Mouse (Mus musculus) forebrain, postnatal 0 days (tissue): ENCODE measurements around the gene Lrrc75b. TPM values are rescaled to one million over a fixed set of nuclear protein-coding genes. Genes with fewer than 3 reads are reported as not detected.

Source experiments
- ATAC-seq: fragments of 200-750 bp; cut with Nextera tagmentation; 2 replicates; pipeline ENCODE4 v1.8.0; 2017; ENCODE audit warnings: mild to moderate bottlenecking, moderate library complexity
- DNase-seq: peaks from one replicate; pipeline ENCODE4 v3.0.0-alpha.2; 2015
- H3K27ac ChIP-seq: fragments of 300-500 bp; sonication (generic); 2 replicates; pipeline ENCODE4 v1.5.1; 2014; ENCODE audit warnings: low read depth, mild to moderate bottlenecking, antibody characterized with exemption, low read length, moderate library complexity, mixed read lengths
- H3K27me3 ChIP-seq: fragments of 300-500 bp; sonication (generic); 2 replicates; pipeline ENCODE4 v1.6.1; 2014; ENCODE audit warnings: mild to moderate bottlenecking, low read length, mixed read lengths; ENCODE audit not compliant: insufficient read depth
- H3K36me3 ChIP-seq: fragments of 300-500 bp; sonication (generic); 2 replicates; pipeline ENCODE4 v1.6.1; 2014; ENCODE audit warnings: mild to moderate bottlenecking, moderate library complexity; ENCODE audit not compliant: insufficient read depth
- H3K4me1 ChIP-seq: fragments of 300-500 bp; sonication (generic); 2 replicates; pipeline ENCODE4 v1.6.1; 2014; ENCODE audit warnings: antibody characterized with exemption; ENCODE audit not compliant: insufficient read depth
- H3K4me2 ChIP-seq: fragments of 300-500 bp; sonication (generic); 2 replicates; pipeline ENCODE4 v1.6.1; 2014; ENCODE audit warnings: low read depth, mild to moderate bottlenecking, moderate library complexity
- H3K4me3 ChIP-seq: fragments of 300-500 bp; sonication (generic); 2 replicates; pipeline ENCODE4 v1.5.1; 2014; ENCODE audit warnings: low read depth, low read length, mixed read lengths
- H3K9ac ChIP-seq: fragments of 300-500 bp; sonication (generic); 2 replicates; pipeline ENCODE4 v1.6.1; 2014; ENCODE audit warnings: mild to moderate bottlenecking
- H3K9me3 ChIP-seq: fragments of 300-500 bp; sonication (generic); 2 replicates; pipeline ENCODE4 v1.6.1; 2016; ENCODE audit warnings: low read length
- CTCF ChIP-seq: sonication (generic); IDR thresholded peaks from 2 replicates; pipeline ENCODE4 v1.5.1; 2016; ENCODE audit warnings: antibody characterized with exemption, control low read depth, low read depth
- WGBS: fragments of 180-500 bp; shearing (Covaris S2); extraction: QIAGEN DNeasy Blood & Tissue Kit; methylation state at CpG from one replicate; pipeline ENCODE4 v1.1.7; 2014; 5-methylcytosine and 5-hydroxymethylcytosine counted together
- polyA plus RNA-seq: library from polyadenylated mRNA; unstranded; fragments of >200 nt; fragmentation: Nextera tagmentation; extraction: Ambion mirVana; gene quantifications from 2 replicates; pipeline ENCODE4 v1.2.1, GENCODE M21; 2015
- total RNA-seq: library from RNA; depleted of rRNA; stranded (reverse); fragments of >200 nt; gene quantifications from 2 replicates; pipeline ENCODE4 v1.2.3, GENCODE M21; 2014

Lrrc75b gene
- total and polyA plus RNA-seq, 2 experiments from 2014 or later = 23.2 to 24.2 TPM

GRCm38 (mm10) chr10:75585876-75586552 lies 25.9 kb upstream of the Lrrc75b start:
- WGBS = 27% methylated on average over 20 of the region's 20 CpGs
- ATAC-seq = peak; percentile 95
- Histone ChIP-seq H3K4me1 (no peaks in the 10 kb centered on the region), H3K4me3 (no peak overlapping the region), H3K27me3 (no peaks in the 10 kb centered on the region), H3K27ac (no peak overlapping the region), H3K36me3 (no peaks in the 10 kb centered on the region), H3K4me2 (peak overlapping the region; percentile 11), H3K9ac (no peak overlapping the region), H3K9me3 (no peaks in the 10 kb centered on the region)
- peak; percentile 97 for TF ChIP-seq CTCF
- DNase-seq = peak; percentile 93

DNA sequence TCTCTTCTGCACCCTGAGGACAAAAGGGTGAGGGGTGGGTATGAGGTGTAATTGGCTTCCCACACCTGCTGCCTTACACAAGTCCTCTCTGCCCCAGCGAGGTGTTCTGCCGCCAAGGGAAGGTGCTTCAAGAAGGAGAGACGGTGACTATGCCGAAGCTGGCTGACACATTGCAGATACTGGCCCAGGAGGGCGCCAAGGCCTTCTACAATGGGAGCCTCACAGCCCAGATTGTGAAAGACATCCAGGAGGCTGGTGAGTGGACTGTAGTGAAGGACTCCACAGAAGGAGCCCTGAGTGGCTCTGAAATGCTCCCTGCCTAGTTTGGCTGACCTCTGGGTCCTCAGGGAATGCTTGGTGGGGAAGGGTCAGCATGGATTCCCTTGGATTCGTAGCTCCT lies 19.0 kb upstream of the Lrrc75b start:
- DNase-seq = no peak
- Histone ChIP-seq H3K36me3 (no peaks in the 10 kb centered on the region), H3K27me3 (no peaks in the 10 kb centered on the region), H3K9me3 (no peaks in the 10 kb centered on the region), H3K4me2 (no peak overlapping the region), H3K27ac (no peak overlapping the region), H3K4me3 (no peak overlapping the region), H3K9ac (no peak overlapping the region), H3K4me1 (no peaks in the 10 kb centered on the region)
- no peak for ATAC-seq
- TF ChIP-seq CTCF = no peak
- WGBS = 90% methylated on average over 6 of the region's 6 CpGs

DNA sequence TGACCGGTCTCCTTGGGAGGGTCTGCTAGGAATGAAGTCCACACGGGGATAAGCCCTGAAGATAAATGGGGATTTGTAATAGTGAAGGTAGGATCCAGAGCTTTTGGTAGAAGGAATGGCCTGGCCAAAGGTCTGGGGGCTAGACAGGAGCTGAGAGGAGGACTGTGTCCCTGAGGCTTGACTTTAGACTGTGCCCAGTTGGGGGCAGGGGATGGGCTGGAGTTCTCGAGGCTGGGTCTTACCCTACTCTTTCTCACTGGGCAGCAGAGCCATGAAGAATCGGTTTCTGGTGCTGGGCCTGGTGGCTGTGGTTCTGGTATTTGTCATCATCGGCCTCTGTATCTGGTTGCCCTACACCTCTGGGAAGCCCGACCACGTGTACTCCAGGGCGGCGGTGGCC lies 13.8 kb upstream of the Lrrc75b start:
- WGBS = 92% methylated on average over 9 of the region's 9 CpGs
- Histone ChIP-seq H3K4me2 (no peak overlapping the region), H3K27me3 (no peaks in the 10 kb centered on the region), H3K27ac (no peak overlapping the region), H3K9me3 (no peaks in the 10 kb centered on the region), H3K9ac (no peak overlapping the region), H3K36me3 (no peaks in the 10 kb centered on the region), H3K4me3 (no peak overlapping the region), H3K4me1 (no peaks in the 10 kb centered on the region)
- DNase-seq = no peak
- TF ChIP-seq CTCF = no peak
- ATAC-seq = no peak

GRCm38 (mm10) chr10:75573181-75573580 lies 13.1 kb upstream of the Lrrc75b start:
- no peaks in the 10 kb centered on the region for H3K36me3 ChIP-seq
- H3K27ac ChIP-seq = no peak overlapping the region
- H3K4me2 ChIP-seq = no peak overlapping the region
- no peak overlapping the region for H3K4me3 ChIP-seq
- WGBS = 43% methylated on average over 10 of the region's 10 CpGs
- DNase-seq (no peak), ATAC-seq (no peak)
- H3K27me3 ChIP-seq = no peaks in the 10 kb centered on the region
- TF ChIP-seq CTCF = no peak
- no peaks in the 10 kb centered on the region for H3K4me1 ChIP-seq
- H3K9ac ChIP-seq = no peak overlapping the region
- H3K9me3 ChIP-seq = no peaks in the 10 kb centered on the region

GRCm38 (mm10) chr10:75571937-75572336 lies 11.8 kb upstream of the Lrrc75b start:
- WGBS = 44% methylated on average over 9 of the region's 9 CpGs
- no peak overlapping the region for H3K4me3 ChIP-seq
- H3K4me2 ChIP-seq = no peak overlapping the region
- no peaks in the 10 kb centered on the region for H3K36me3 ChIP-seq
- H3K9ac ChIP-seq = no peak overlapping the region
- no peak overlapping the region for H3K27ac ChIP-seq
- ATAC-seq = no peak
- no peak for DNase-seq
- no peaks in the 10 kb centered on the region for H3K9me3 ChIP-seq
- H3K27me3 ChIP-seq = no peaks in the 10 kb centered on the region
- no peak for TF ChIP-seq CTCF
- H3K4me1 ChIP-seq = no peaks in the 10 kb centered on the region

DNA sequence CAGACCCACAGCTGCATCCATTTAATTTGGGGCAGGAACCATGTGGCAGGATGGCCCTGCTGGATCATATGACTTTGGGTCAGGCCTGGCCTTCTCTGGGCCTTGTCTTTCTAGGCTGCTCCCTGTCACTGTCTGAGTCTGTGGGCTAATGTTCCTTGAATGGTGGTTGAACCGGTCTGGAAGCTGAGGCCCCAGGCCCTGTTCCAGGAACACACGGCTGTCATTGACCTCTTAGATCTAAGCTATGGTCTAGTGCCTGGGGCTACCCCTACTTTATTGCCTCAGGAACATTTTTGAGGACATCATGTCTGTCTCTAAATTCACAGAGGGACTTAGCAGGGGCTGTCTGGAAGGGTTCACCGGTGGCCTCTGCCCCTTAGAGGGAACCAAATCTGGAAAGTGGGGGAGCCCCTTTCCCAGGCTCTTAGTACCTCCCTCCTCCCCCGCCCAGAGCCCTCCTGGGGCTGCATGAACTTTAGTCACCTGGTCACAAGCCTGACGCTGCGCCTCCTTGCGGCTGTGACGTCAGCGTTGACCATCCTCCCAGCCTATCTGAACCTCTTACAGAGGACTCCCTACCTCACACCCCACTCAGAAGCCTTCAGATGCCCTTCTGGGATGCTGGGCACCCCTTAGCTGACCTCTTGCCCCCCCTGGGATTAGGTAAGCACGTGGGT lies 11.0 kb upstream of the Lrrc75b start:
- no peak overlapping the region for H3K9ac ChIP-seq
- WGBS = 37% methylated on average over 10 of the region's 10 CpGs
- H3K4me2 ChIP-seq = no peak overlapping the region
- DNase-seq = no peak
- no peaks in the 10 kb centered on the region for H3K4me1 ChIP-seq
- no peaks in the 10 kb centered on the region for H3K9me3 ChIP-seq
- ATAC-seq = no peak
- H3K36me3 ChIP-seq = no peaks in the 10 kb centered on the region
- no peaks in the 10 kb centered on the region for H3K27me3 ChIP-seq
- H3K27ac ChIP-seq = no peak overlapping the region
- no peak for TF ChIP-seq CTCF
- no peak overlapping the region for H3K4me3 ChIP-seq

DNA sequence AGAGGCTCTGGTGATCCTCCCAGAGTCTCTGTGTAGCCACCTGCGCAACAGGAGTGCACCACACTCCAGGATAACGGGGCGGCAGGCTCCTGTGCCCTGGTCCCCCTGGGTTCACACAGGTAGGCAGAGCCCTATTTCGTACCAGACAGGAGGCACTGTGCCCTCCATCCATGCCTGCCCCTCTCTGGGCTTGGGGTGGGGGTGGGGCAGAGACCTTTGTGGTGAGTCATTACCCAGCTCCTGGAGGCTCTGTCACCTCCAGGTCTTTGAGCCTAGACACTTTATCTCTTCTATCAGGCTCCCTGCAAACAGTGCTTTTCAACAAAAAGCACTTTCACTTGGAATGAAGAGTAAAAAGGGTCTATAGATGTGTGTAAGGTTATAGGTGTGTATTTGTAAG lies 8.7 kb upstream of the Lrrc75b start:
- Histone ChIP-seq H3K4me2 (no peak overlapping the region), H3K4me3 (no peak overlapping the region), H3K27me3 (no peaks in the 10 kb centered on the region), H3K9me3 (no peaks in the 10 kb centered on the region), H3K27ac (no peak overlapping the region), H3K36me3 (no peaks in the 10 kb centered on the region), H3K4me1 (no peaks in the 10 kb centered on the region), H3K9ac (no peak overlapping the region)
- DNase-seq (no peak), ATAC-seq (no peak)
- WGBS = 17% methylated on average over 4 of the region's 4 CpGs
- no peak for TF ChIP-seq CTCF
